In genomic region chr5:117709306-117709705, GRCm38 (mm10) we compare ENCODE assay signal across 26 mouse cellular contexts.
DNase-seq lines count a peak whose midpoint lies in the region; ATAC-seq and TF ChIP-seq lines count a peak whose summit lies in the region.
"Had no signal": no experiment of that assay in that cellular context is flagged by ENCODE, and none has a peak within 500 bp of the region (broad histone marks: within the 10 kb centered on the region; RNA-seq: fewer than 3 reads in every experiment).

No protein-coding gene starts in this region.

- 0 out of 2 replicates have a peak, but pooled peaks have one; percentile 27 for ATAC-seq in forebrain, embryonic 12.5 days (ENCODE audit: low FRiP score)
- no peak for ATAC-seq in forebrain, postnatal 0 days
- ATAC-seq in hindbrain, embryonic 15.5 days (ENCODE audit: low FRiP score, low read depth), result no peak
- no peak for ATAC-seq in hindbrain, postnatal 0 days
- no peak for ATAC-seq in neural tube, embryonic 15.5 days (ENCODE audit: low FRiP score)
- ATAC-seq: intestine, embryonic 16.5 days; Patski had no signal

- peaks cover 7% of the 10 kb centered on the region; the same call in 1 of the 2 replicates for H3K9me3 ChIP-seq in forebrain, embryonic 12.5 days
- no peaks in the 10 kb centered on the region for H3K9me3 ChIP-seq in forebrain, postnatal 0 days (ENCODE audit: low read length)
- no peaks in the 10 kb centered on the region for H3K9me3 ChIP-seq in hindbrain, embryonic 15.5 days
- no peaks in the 10 kb centered on the region for H3K9me3 ChIP-seq in hindbrain, postnatal 0 days (ENCODE audit: low read length)
- no peaks in the 10 kb centered on the region for H3K9me3 ChIP-seq in neural tube, embryonic 15.5 days (replicated peaks)
- H3K9me3 ChIP-seq: embryonic facial prominence, embryonic 12.5 days; liver, embryonic 15.5 days; lung, embryonic 15.5 days; midbrain, embryonic 12.5 days had no signal

- H3K36me3 ChIP-seq in forebrain, embryonic 12.5 days (replicated peaks), result 0 out of 2 replicates have a peak, but pooled peaks cover 5% of the 10 kb centered on the region
- peaks cover 4% of the 10 kb centered on the region; the same call in 1 of the 2 replicates for H3K36me3 ChIP-seq in forebrain, postnatal 0 days (ENCODE audit: insufficient read depth)
- H3K36me3 ChIP-seq in hindbrain, embryonic 15.5 days, result peaks cover 7% of the 10 kb centered on the region
- no peaks in the 10 kb centered on the region for H3K36me3 ChIP-seq in hindbrain, postnatal 0 days (ENCODE audit: insufficient read depth, low read length)
- peaks cover 7% of the 10 kb centered on the region; the same call in 1 of the 2 replicates for H3K36me3 ChIP-seq in neural tube, embryonic 15.5 days
- H3K36me3 ChIP-seq: embryonic facial prominence, embryonic 12.5 days; G1E; liver, embryonic 15.5 days; lung, embryonic 15.5 days had no signal

- peak overlapping the region; percentile 70 for H3K27ac ChIP-seq in forebrain, embryonic 12.5 days
- H3K27ac ChIP-seq in forebrain, postnatal 0 days (ENCODE audit: low read depth, low read length), result no peak overlapping the region
- H3K27ac ChIP-seq in hindbrain, embryonic 15.5 days (replicated peaks), result peak overlapping the region; percentile 30; the same call in 1 of the 2 replicates
- no peak overlapping the region for H3K27ac ChIP-seq in hindbrain, postnatal 0 days
- H3K27ac ChIP-seq in neural tube, embryonic 15.5 days (replicated peaks), result 0 out of 2 replicates have a peak overlapping the region, but pooled peaks have one; percentile 10
- H3K27ac ChIP-seq: embryonic facial prominence, embryonic 12.5 days; kidney, postnatal 0 days; liver, embryonic 15.5 days; lung, embryonic 15.5 days; midbrain, embryonic 12.5 days had no signal

- TF ChIP-seq CTCF in forebrain, postnatal 0 days (IDR thresholded peaks at IDR 0.05; ENCODE audit: low read depth), result no peak
- TF ChIP-seq CTCF in hindbrain, postnatal 0 days (IDR thresholded peaks at IDR 0.05; ENCODE audit: low read depth), result no peak

- no peak overlapping the region for H3K4me3 ChIP-seq in forebrain, embryonic 12.5 days (replicated peaks)
- H3K4me3 ChIP-seq in forebrain, postnatal 0 days (ENCODE audit: low read depth, low read length), result no peak overlapping the region
- H3K4me3 ChIP-seq in hindbrain, embryonic 15.5 days, result no peak overlapping the region
- H3K4me3 ChIP-seq in hindbrain, postnatal 0 days (ENCODE audit: low read length), result no peak overlapping the region
- H3K4me3 ChIP-seq in neural tube, embryonic 15.5 days (replicated peaks), result no peak overlapping the region
- H3K4me3 ChIP-seq: embryonic facial prominence, embryonic 12.5 days; liver, embryonic 15.5 days; lung, embryonic 15.5 days; midbrain, embryonic 12.5 days had no signal

- H3K4me2 ChIP-seq in forebrain, embryonic 12.5 days, result no peak overlapping the region
- H3K4me2 ChIP-seq in forebrain, postnatal 0 days (ENCODE audit: low read depth), result no peak overlapping the region
- H3K4me2 ChIP-seq in hindbrain, embryonic 15.5 days, result no peak overlapping the region
- H3K4me2 ChIP-seq in hindbrain, postnatal 0 days (ENCODE audit: low read depth, low read length), result no peak overlapping the region
- no peak overlapping the region for H3K4me2 ChIP-seq in neural tube, embryonic 15.5 days
- H3K4me2 ChIP-seq: embryonic facial prominence, embryonic 12.5 days; liver, embryonic 15.5 days; lung, embryonic 15.5 days; midbrain, embryonic 12.5 days had no signal

- no peak for DNase-seq in forebrain, postnatal 0 days
- DNase-seq in hindbrain, postnatal 0 days (ENCODE audit: low spot score), result no peak
- DNase-seq in Muller cell, postnatal 12 days (ENCODE audit: inconsistent ontology term), result peak; percentile 5
- no peak for DNase-seq in frontal cortex, postnatal 25 days (ENCODE audit: low spot score in 2 of 2)
- DNase-seq in right cerebral cortex, postnatal 4 days, result no peak
- DNase-seq: adrenal gland, postnatal 14 days; cerebellum, adult 11-12 months; cerebellum, adult 9-11 months; embryo, embryonic 11 days; gastrocnemius, postnatal 10 days; heart, postnatal 14 days; kidney, adult 8-10 months; kidney, postnatal 4 days; liver; lung, postnatal 36 days had no signal

- peaks cover 13% of the 10 kb centered on the region; the same call in 1 of the 2 replicates for H3K4me1 ChIP-seq in forebrain, embryonic 12.5 days
- H3K4me1 ChIP-seq in forebrain, postnatal 0 days (ENCODE audit: insufficient read depth), result no peaks in the 10 kb centered on the region
- H3K4me1 ChIP-seq in hindbrain, embryonic 15.5 days (replicated peaks), result peaks cover 20% of the 10 kb centered on the region
- H3K4me1 ChIP-seq in hindbrain, postnatal 0 days (ENCODE audit: insufficient read depth, low read length), result no peaks in the 10 kb centered on the region
- peaks cover 19% of the 10 kb centered on the region for H3K4me1 ChIP-seq in neural tube, embryonic 15.5 days
- H3K4me1 ChIP-seq: embryonic facial prominence, embryonic 12.5 days; liver, embryonic 15.5 days had no signal

- no peaks in the 10 kb centered on the region for H3K27me3 ChIP-seq in forebrain, embryonic 12.5 days
- no peaks in the 10 kb centered on the region for H3K27me3 ChIP-seq in forebrain, postnatal 0 days (ENCODE audit: insufficient read depth, low read length)
- no peaks in the 10 kb centered on the region for H3K27me3 ChIP-seq in hindbrain, embryonic 15.5 days
- no peaks in the 10 kb centered on the region for H3K27me3 ChIP-seq in hindbrain, postnatal 0 days (ENCODE audit: insufficient read depth, low read length)
- H3K27me3 ChIP-seq in neural tube, embryonic 15.5 days (replicated peaks), result no peaks in the 10 kb centered on the region
- H3K27me3 ChIP-seq: embryonic facial prominence, embryonic 12.5 days; liver, embryonic 15.5 days; lung, embryonic 15.5 days; midbrain, embryonic 12.5 days; Patski had no signal

- H3K9ac ChIP-seq in forebrain, embryonic 12.5 days, result no peak overlapping the region
- no peak overlapping the region for H3K9ac ChIP-seq in forebrain, postnatal 0 days
- no peak overlapping the region for H3K9ac ChIP-seq in hindbrain, embryonic 15.5 days
- H3K9ac ChIP-seq in hindbrain, postnatal 0 days (replicated peaks; ENCODE audit: low read length), result no peak overlapping the region
- no peak overlapping the region for H3K9ac ChIP-seq in neural tube, embryonic 15.5 days (replicated peaks)
- H3K9ac ChIP-seq: embryonic facial prominence, embryonic 12.5 days; liver, embryonic 15.5 days; lung, embryonic 15.5 days; midbrain, embryonic 12.5 days had no signal

- WGBS in forebrain, embryonic 12.5 days, result 70% methylated on average over 6 of the region's 6 CpGs
- 48% methylated on average over 6 of the region's 6 CpGs for WGBS in forebrain, postnatal 0 days
- WGBS in hindbrain, embryonic 15.5 days, result 43% methylated on average over 6 of the region's 6 CpGs
- 47% methylated on average over 6 of the region's 6 CpGs for WGBS in hindbrain, postnatal 0 days
- 42% methylated on average over 6 of the region's 6 CpGs for WGBS in neural tube, embryonic 15.5 days

Comparison
In these comparisons a context has a peak if more than half of its experiments do, and no peak if none do; other contexts are left out.
1. H3K27ac ChIP-seq: peak in forebrain, embryonic 12.5 days (single experiment), hindbrain, embryonic 15.5 days (single experiment) and neural tube, embryonic 15.5 days (single experiment); none in forebrain, postnatal 0 days (single experiment) and hindbrain, postnatal 0 days (single experiment).